Mouse (Mus musculus): ENCODE measurements around the gene Smad3.

The Smad3 gene

GRCm38 (mm10) chr9:63698320-63699045, 59.3 kb downstream of the Smad3 start:
- peak; percentile 73 to 89 for DNase-seq

- no peak for DNase-seq
Measured at GRCm38 (mm10) chr9:63697606-63698005, 60.2 kb downstream of the Smad3 start.

DNA sequence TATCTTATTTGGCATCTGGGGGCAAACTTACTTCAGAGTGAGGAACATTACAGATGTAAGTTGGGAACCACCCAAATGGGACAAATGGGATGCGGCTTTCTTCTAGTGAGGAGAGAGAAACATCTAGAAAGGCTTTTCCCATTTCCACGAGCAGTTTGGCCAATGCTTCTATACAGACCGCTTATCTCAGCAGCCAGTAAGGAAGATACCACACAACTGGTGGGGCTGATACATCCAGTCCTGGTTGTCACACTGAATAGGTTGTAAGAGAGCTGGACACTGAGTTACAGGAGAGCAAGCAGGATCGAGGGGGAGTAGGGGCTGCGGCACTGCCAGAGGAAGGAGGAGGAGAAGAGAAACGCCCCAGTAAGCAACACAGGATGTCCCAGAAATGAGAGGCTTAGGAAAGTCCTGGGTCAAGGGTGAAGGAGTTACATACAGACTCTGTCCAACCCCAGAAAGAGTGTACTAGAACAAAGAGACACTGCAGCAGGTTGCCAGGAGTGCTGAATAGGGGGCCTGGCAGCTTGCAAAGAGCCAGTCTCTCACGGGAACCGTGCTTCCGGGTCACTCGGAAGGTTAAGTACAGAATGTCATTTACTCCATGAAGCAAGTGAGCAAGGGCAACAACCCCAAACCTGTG, 61.2 kb downstream of the Smad3 start:
- peak in 1 of 2 experiments; percentile 79 for DNase-seq

DNA sequence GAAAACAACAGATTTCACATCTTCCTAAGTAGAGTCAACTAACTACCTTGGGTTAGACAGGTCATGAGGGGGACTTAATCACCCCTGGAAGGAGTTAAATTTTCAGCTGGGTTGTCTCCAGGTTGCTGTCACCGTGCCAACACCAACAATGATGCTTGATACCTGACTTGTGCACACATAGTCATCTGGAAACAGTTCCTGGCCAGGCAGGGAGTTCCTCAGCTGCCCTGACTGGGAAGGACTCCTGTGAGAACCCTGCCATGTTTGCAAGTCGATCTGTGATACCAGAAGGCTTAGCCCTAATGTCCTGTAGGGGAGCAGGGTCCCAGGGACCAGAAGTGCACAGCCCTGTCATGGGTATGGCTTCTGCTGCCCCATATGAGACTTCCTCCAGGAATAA, 65.8 kb downstream of the Smad3 start:
- DNase-seq = no peak

DNA sequence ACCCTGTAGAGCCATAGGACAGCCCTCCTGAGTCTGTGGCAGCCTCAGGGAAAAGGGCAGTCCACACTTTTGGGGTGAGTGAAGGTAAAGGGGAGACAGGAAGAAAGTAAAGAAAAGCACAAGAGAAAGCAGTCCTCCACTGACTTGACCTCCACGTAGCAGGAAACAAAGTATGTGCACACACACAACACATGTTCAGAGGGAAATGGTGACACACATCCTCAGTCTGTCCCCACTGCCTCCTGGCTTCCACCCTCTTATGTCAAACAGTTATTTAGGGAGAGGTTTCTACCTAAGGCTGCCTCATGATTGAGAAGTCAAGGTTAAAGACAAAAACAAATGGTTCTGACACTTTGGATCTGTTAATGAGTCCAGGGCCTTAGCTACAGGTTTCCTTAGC, 67.3 kb downstream of the Smad3 start:
- no peak for DNase-seq

- peak; percentile 54 to 73 for DNase-seq
Measured at GRCm38 (mm10) chr9:63687413-63688015, 70.3 kb downstream of the Smad3 start.

DNA sequence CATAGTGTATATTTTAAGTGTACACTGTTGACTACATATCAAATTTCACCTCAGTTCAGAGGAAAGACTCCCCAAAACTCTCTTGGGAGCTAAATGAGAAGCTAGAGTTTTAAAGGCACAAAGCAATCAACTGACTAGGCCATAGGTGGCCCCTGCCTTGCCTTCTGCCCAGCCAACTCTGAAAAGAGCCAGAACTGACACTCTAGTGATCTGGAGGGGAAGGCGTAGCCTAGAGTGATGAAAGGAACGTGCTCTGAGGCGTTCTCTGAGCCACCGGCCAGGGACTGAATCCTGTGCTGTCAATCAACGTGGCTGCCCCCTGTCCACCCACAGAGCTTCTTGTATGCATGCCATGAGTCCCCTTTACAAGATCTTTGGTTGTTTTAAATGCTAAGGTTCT, 72.4 kb downstream of the Smad3 start:
- DNase-seq = no peak

- no peak for DNase-seq
Measured at GRCm38 (mm10) chr9:63684277-63684676, 73.5 kb downstream of the Smad3 start.

DNA sequence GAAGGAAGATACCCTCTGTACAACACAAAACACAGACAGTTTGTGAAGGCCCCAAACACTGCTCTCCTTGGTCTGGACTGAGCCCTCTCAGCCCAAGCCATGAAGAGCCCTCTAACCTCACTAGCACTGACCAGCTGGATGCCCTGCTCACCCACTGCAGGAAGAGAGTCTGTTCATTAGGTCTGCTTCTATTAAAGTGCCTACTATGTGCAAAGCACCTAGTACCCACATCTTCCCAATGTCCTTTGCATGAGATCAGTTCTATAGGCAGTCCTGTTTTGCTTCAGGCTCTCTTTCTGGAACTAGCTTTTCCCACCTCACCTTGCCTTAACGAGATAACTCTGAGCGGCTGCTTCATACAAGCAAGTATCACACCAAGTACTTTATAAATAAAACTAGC, 74.9 kb downstream of the Smad3 start:
- no peak for DNase-seq

DNA sequence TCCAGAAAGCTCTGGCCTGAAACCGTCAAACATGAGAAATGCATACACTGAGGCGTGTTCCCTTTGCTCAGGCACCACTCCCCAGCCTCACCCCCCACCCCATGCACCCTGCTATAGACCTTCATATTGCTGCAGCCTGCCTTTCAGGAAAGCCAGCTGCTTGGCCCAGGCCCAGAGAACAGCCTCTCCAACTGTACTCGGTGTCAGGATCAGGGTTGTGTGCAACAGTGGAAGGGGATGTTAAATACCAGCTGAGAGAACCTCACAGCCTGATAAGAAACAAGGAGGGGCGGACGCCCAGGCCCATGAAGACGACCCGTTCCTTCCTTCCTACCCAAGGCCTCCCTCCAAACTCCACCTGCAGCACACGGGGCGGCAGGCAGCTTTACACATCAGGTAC, 75.5 kb downstream of the Smad3 start:
- no peak for DNase-seq

DNA sequence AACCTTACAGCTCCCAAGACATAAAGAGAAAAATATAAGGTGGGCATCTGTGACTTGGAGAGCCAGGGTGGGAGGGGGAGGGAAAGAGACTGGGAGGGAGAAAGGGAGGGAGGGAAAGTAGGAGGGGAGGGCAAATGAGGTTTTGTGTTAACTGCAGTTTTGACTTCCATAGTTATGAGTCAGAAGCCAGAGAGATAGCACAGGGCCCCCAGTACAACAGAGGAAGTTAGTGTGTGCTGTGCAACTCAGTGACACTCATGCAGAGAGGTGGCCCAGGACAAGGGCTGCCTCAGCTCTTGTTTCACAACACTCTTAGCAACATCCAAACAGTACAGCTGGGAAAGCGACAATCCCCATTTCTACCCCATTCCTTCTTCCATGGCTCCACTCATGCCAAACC, 79.7 kb downstream of the Smad3 start:
- no peak for DNase-seq

- DNase-seq = no peak
Measured at GRCm38 (mm10) chr9:63677621-63678020, 80.2 kb downstream of the Smad3 start.

DNA sequence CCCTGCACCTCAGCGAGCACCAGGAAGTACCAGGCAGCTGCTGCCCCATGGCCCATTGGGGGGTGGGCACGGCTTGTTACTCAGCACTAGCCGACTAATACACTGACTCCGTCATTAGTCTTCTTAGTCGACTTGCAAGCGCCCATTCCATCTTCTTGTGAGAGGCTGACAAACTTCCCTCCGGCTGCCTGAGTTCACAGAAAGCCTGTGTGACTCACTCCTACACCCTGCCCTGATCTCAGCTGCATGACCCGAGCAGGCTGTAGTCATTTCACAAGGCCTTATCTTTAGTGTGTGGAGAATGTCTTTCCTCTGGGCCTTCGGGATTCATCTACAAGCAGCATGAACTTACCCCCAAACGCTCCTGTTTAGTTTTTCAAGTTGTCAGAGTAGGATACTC, 83.2 kb downstream of the Smad3 start:
- no peak for DNase-seq

- no peak for DNase-seq
Measured at GRCm38 (mm10) chr9:63673494-63673805, 84.3 kb downstream of the Smad3 start.

- DNase-seq = no peak
Measured at GRCm38 (mm10) chr9:63672797-63673493, 84.8 kb downstream of the Smad3 start.

GRCm38 (mm10) chr9:63669816-63670215, 88.0 kb downstream of the Smad3 start:
- DNase-seq = no peak

GRCm38 (mm10) chr9:63668621-63669020, 89.2 kb downstream of the Smad3 start:
- DNase-seq = peak; percentile 66 to 82

- peak in 1 of 2 experiments; percentile 57 for DNase-seq
Measured at GRCm38 (mm10) chr9:63667373-63667724, 90.4 kb downstream of the Smad3 start.

- peak; percentile 57 to 79 for DNase-seq
Measured at GRCm38 (mm10) chr9:63666612-63667372, 91.0 kb downstream of the Smad3 start.

DNA sequence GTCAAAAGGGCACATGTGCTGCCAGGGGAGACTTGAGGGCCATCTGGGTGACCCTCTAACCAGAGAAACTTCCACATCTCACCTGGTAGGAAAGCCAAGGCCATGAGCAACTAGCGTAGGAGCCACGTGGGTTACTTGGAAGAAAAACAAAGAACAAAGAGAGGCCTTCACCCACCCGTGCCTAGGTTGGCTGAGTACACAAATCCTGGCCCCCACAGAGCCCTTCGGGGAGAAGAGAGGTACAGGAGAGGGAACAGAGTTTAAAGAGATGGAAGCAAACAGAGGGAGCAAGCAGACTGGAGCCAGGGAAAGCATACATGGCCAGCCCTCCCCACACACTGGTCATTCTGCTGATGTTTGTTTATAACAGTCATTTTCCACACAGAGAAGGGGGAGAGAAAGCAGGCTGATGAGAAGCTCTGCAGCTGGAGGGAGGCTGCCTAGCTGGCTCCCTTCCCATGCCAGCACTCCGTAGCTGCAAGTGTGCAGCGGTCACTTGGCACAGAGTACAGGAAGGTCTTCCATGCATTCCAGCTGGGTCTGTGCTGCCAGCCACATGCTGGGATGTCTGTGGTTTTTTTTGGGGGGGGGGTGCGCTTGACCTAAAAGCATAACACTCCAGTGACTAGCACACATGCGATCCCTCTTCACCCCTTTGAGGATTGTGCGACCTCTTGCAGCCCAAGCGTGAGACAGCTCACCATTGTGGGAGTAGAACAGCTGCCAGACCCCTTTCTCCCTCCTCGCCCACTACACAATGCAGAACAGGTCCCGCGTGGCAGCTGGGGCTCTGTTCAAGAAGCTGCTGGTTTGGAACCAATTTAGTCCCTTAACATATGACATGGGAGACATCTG, 92.8 kb downstream of the Smad3 start:
- DNase-seq = peak; percentile 70 to 88

- DNase-seq = peak; percentile 74 to 85
Measured at GRCm38 (mm10) chr9:63664300-63664745, 93.5 kb downstream of the Smad3 start.

- no peak for DNase-seq
Measured at GRCm38 (mm10) chr9:63663222-63663621, 94.6 kb downstream of the Smad3 start.
